Mouse (Mus musculus): ENCODE results near the gene Tex47. TPM values are rescaled to one million over a fixed set of nuclear protein-coding genes. Genes with fewer than 3 reads are reported as not detected.

Gene Tex47
- 0.19 TPM in 1 of 2 replicates, not detected in the other for polyA plus RNA-seq (2015; fragmentation: Nextera tagmentation; extraction: Ambion mirVana)

DNA sequence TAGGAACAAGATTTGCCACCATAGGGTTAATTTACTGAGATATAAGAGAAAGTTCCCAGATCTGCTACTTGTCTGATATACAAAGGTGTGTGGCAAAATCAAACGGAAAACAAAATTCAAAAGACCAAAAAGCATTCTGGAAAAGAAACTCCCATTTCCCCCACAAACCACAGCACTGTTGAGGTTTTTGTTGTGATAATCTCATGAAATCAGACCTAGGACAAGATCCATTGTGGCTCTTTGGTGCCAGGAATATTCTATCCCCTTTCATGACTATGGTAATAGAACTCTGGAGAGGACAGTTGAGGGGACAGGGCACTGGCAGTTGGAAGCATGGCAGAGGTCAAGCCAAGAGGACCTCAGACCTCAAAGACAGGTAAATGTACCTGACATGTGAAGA, at the start of gene Tex47:
TSS of gene Tex47 (plus strand) at position 301 of the 400 bp plus-strand sequence.
- H3K27ac ChIP-seq = no peak within 1 kb of the TSS
- no peaks in the 10 kb centered on the region for H3K27me3 ChIP-seq
- no peaks in the 10 kb centered on the region for H3K4me1 ChIP-seq
- no peaks in the 10 kb centered on the region for H3K36me3 ChIP-seq
- no peaks in the 10 kb centered on the region for H3K9me3 ChIP-seq (replicated peaks)
- no peak for ATAC-seq (replicated peaks; ENCODE audit: low FRiP score)
- WGBS = 86% methylated on average over 1 of the region's 1 CpGs
- no peak within 1 kb of the TSS for H3K4me3 ChIP-seq (replicated peaks)
- no peak within 1 kb of the TSS for H3K4me2 ChIP-seq
- no peak within 1 kb of the TSS for H3K9ac ChIP-seq

DNA sequence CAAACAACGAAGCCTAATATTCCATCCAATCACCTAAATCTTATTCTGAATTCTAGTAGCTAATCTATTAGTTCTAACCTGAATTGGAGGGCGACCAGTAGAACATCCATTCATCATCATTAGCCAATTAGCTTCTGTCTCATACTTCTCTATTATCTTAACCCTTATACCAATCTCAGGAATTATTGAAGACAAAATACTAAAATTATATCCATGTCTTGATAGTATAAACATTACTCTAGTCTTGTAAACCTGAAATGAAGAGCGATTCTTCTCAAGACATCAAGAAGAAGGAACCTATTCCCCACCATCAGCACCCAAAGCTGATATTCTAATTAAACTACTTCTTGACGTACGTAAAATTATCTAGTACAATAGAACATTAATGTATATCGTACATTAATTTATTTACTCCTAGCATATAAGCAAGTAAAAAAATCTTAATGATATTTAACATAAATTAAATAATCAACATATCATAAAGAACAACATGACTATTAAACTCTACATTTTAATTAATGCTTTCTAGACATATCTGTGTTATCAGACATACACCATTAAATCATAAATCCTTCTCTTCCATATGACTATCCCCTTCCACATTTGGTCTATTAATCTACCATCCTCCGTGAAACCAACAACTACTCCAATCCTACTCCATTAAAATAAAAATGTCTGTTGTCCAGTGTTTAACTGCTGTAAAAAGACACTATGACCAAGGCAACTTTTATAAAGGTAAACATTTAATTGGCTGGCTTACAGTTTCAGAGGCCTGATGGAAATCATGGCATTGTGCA, 27.1 kb upstream of the Tex47 start:
- H3K4me2 ChIP-seq = no peak overlapping the region
- ATAC-seq (replicated peaks; ENCODE audit: low FRiP score) = no peak
- no peaks in the 10 kb centered on the region for H3K36me3 ChIP-seq
- no peak overlapping the region for H3K9ac ChIP-seq
- no peaks in the 10 kb centered on the region for H3K9me3 ChIP-seq (replicated peaks)
- 88% methylated on average over 7 of the region's 7 CpGs for WGBS
- H3K4me1 ChIP-seq = no peaks in the 10 kb centered on the region
- H3K27me3 ChIP-seq = no peaks in the 10 kb centered on the region
- no peak overlapping the region for H3K27ac ChIP-seq
- no peak overlapping the region for H3K4me3 ChIP-seq (replicated peaks)

DNA sequence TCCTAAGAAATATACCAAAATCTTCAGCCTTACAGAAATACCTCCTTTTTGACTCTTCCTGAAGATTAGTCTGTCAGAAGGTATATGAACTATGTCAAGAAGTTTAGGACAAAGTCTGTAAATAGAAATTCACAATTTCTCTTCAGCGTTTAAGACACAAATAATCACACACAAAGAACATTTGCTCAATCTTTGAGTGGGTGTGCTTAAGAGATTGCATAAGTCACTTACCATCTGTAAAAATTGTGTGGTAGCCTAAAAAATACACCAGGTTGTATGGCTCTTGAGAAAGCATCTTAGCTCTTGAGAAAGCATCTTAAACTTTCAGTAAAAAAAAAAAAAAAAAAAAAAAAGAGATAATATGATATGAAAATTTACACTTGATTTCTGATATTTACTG, 19.6 kb upstream of the Tex47 start:
- H3K4me2 ChIP-seq = no peak overlapping the region
- H3K4me1 ChIP-seq = no peaks in the 10 kb centered on the region
- no peak for ATAC-seq (replicated peaks; ENCODE audit: low FRiP score)
- H3K9me3 ChIP-seq (replicated peaks) = no peaks in the 10 kb centered on the region
- H3K27me3 ChIP-seq = no peaks in the 10 kb centered on the region
- no peaks in the 10 kb centered on the region for H3K36me3 ChIP-seq
- no peak overlapping the region for H3K9ac ChIP-seq
- H3K27ac ChIP-seq = no peak overlapping the region
- no peak overlapping the region for H3K4me3 ChIP-seq (replicated peaks)
- WGBS = 82% methylated on average over 1 of the region's 1 CpGs

DNA sequence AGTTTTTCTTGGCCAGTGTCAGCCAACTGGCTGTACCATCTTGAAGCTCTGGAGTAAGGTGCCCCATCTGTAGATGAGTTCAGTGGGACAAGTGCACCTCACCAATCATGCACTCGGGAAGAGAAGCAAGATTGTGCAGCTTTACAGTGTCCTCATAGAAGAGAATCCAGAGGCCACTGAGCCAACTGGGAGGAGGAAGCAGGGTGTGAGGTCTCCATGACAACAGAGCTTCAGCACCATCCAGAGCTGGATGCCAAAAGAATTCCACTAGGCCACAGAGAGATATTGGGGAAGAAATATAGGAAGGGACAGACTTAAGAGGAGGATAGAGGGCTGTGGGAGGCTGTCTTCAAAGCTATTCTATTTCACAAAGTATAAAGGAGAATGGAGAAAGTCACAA, 950 bp upstream of the Tex47 start:
- Histone ChIP-seq H3K4me1 (no peaks in the 10 kb centered on the region), H3K27ac (no peak overlapping the region), H3K9ac (no peak overlapping the region), H3K4me3 (replicated peaks) (no peak overlapping the region), H3K4me2 (no peak overlapping the region), H3K36me3 (no peaks in the 10 kb centered on the region), H3K27me3 (no peaks in the 10 kb centered on the region), H3K9me3 (replicated peaks) (no peaks in the 10 kb centered on the region)
- no peak for ATAC-seq (replicated peaks; ENCODE audit: low FRiP score)
- WGBS = 74% methylated on average over 1 of the region's 1 CpGs

DNA sequence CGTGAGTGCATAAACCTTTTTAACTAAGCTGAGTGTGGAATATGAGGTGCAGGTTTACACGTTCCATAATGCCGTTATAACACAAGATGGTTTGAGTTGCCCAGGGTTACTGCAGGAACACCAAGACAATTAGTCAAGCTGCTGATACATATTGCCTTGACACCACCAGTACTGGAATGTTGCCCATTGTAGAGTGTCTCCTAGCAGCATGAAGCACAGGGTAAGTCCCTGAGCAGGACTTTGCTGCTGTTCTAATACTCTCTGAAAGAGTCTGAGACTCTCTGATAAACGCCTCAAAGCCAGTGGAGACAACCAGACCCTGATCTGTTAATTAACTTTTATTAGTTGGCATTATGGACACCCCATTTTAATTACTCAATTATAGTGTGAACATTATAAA, 21.7 kb downstream of the Tex47 start:
- H3K9ac ChIP-seq = no peak overlapping the region
- H3K36me3 ChIP-seq = no peaks in the 10 kb centered on the region
- ATAC-seq (replicated peaks; ENCODE audit: low FRiP score) = no peak
- no peaks in the 10 kb centered on the region for H3K4me1 ChIP-seq
- WGBS = 85% methylated on average over 4 of the region's 4 CpGs
- no peak overlapping the region for H3K4me2 ChIP-seq
- H3K27me3 ChIP-seq = no peaks in the 10 kb centered on the region
- no peak overlapping the region for H3K4me3 ChIP-seq (replicated peaks)
- no peak overlapping the region for H3K27ac ChIP-seq
- no peaks in the 10 kb centered on the region for H3K9me3 ChIP-seq (replicated peaks)

DNA sequence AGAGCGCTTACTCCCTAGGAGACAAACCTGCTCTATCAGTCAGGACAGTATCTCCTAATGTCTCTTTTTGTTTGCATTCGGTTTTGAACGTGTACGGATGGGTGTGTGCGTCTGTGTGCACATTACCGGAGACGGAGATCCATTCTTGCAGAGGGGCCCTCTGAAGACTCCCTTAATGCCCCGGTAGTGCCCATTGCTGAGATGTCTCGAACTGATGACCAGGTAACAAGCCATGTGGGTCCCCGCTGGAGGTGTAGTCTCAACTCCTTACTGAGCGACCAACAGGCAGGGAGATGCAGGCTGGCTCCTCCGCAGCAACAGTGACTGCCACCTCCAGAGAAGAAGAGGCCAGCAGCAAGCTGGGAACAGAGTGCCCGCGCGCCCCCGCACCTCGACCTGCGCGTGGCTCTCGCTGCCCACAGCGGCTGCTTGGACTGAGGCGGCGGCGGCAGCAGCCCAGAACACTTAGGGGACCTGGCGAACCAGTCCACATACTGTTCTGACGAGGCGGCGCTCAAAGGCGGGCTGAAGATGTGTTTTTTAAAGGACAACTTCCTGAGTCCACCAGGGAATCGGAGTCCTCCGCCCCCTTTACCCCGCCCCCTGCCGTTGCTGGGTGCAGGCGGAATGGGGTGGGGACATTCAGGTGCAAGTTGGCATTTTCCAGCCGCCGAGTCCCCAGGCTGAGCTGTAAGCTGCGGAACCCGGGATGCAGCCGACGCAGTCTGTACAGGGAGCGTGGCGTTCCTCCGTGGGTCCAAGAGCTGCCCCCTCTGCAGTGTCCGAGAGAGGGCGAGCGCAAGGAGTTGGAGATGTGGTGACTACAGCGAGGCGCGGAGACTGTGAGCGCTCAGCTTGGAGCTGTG, 40.5 kb downstream of the Tex47 start, which contains the start of gene Zfp804b:
TSS of gene Zfp804b (minus strand) at position 612 of the 866 bp plus-strand sequence.
- Histone ChIP-seq H3K4me3 (replicated peaks) (peak within 1 kb of the TSS; percentile 54), H3K9ac (peak within 1 kb of the TSS; percentile 35), H3K4me2 (peak within 1 kb of the TSS; percentile 84), H3K27ac (no peak within 1 kb of the TSS), H3K4me1 (peaks cover 9% of the 10 kb centered on the region; the same call in 1 of the 2 replicates), H3K27me3 (peaks cover 8% of the 10 kb centered on the region; the same call in 1 of the 2 replicates), H3K9me3 (replicated peaks) (no peaks in the 10 kb centered on the region), H3K36me3 (no peaks in the 10 kb centered on the region)
- under 1% methylated on average over 50 of the region's 50 CpGs for WGBS
- peak; percentile 95 for ATAC-seq (replicated peaks; ENCODE audit: low FRiP score)

DNA sequence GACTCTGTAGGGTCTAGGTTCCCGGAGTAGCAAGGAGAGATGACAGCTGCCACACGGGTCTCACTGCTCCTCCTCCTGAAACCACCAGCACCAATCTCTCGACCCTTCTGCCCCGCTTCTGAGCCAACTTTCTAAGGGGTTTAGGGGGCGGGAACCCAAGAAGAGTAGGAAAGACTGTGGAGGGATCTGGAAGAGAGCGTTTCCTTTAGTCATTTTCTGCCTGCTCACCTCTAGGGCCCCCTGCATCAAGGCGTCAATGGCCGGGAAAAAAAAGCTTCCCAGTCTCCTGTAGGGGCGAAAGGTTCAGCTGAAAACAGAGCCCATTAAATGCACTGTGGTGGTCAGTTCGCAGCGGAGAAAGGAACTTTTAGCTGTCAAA, 41.1 kb downstream of the Tex47 start:
- Histone ChIP-seq H3K36me3 (no peaks in the 10 kb centered on the region), H3K4me3 (replicated peaks) (peak overlapping the region; percentile 54), H3K9ac (peak overlapping the region; percentile 35), H3K4me1 (peaks cover 9% of the 10 kb centered on the region; the same call in 1 of the 2 replicates), H3K4me2 (peak overlapping the region; percentile 84), H3K9me3 (replicated peaks) (no peaks in the 10 kb centered on the region), H3K27ac (no peak overlapping the region), H3K27me3 (peaks cover 8% of the 10 kb centered on the region; the same call in 1 of the 2 replicates)
- peak; percentile 66 for ATAC-seq (replicated peaks; ENCODE audit: low FRiP score)
- under 1% methylated on average over 11 of the region's 11 CpGs for WGBS

Other genes with a start within 250 kb of the Tex47 start
- gene Zfp804b, start 40.6 kb downstream of the Tex47 start, polyA plus RNA-seq (2015; fragmentation: Nextera tagmentation; extraction: Ambion mirVana) = 0.10 TPM in 1 of 2 replicates, not detected in the other

All from kidney, embryonic 15.5 days (tissue).